Mouse (Mus musculus): ENCODE results near the gene Tbc1d8.

Gene Tbc1d8

GRCm38 (mm10) chr1:39394650-39395049 lies 83.9 kb downstream of the Tbc1d8 start:
- DNase-seq (ENCODE audit: low read depth, low spot score): no peak

- no peak for DNase-seq (ENCODE audit: low read depth, low spot score)
Measured at GRCm38 (mm10) chr1:39394096-39394495, 84.5 kb downstream of the Tbc1d8 start.

- no peak for DNase-seq (ENCODE audit: low read depth, low spot score)
Measured at GRCm38 (mm10) chr1:39393217-39393867, 85.2 kb downstream of the Tbc1d8 start.

- peak; percentile 46 for DNase-seq (ENCODE audit: low read depth, low spot score)
Measured at GRCm38 (mm10) chr1:39392189-39392588, 86.4 kb downstream of the Tbc1d8 start.

- no peak for DNase-seq (ENCODE audit: low read depth, low spot score)
Measured at GRCm38 (mm10) chr1:39391652-39392051, 86.9 kb downstream of the Tbc1d8 start.

- no peak for DNase-seq (ENCODE audit: low read depth, low spot score)
Measured at GRCm38 (mm10) chr1:39389338-39389737, 89.2 kb downstream of the Tbc1d8 start.

GRCm38 (mm10) chr1:39388163-39388562 lies 90.4 kb downstream of the Tbc1d8 start:
- DNase-seq (ENCODE audit: low read depth, low spot score): no peak

GRCm38 (mm10) chr1:39387497-39387896 lies 91.1 kb downstream of the Tbc1d8 start:
- DNase-seq (ENCODE audit: low read depth, low spot score): no peak

- no peak for DNase-seq (ENCODE audit: low read depth, low spot score)
Measured at GRCm38 (mm10) chr1:39386456-39386855, 92.1 kb downstream of the Tbc1d8 start.

GRCm38 (mm10) chr1:39384914-39385313 lies 93.6 kb downstream of the Tbc1d8 start:
- no peak for DNase-seq (ENCODE audit: low read depth, low spot score)

GRCm38 (mm10) chr1:39381017-39381416 lies 97.5 kb downstream of the Tbc1d8 start:
- DNase-seq (ENCODE audit: low read depth, low spot score): no peak

GRCm38 (mm10) chr1:39379021-39379420 lies 99.5 kb downstream of the Tbc1d8 start:
- DNase-seq (ENCODE audit: low read depth, low spot score): no peak

- DNase-seq (ENCODE audit: low read depth, low spot score): no peak
Measured at GRCm38 (mm10) chr1:39378540-39378939, 100.0 kb downstream of the Tbc1d8 start.

GRCm38 (mm10) chr1:39376726-39377240 lies 101.8 kb downstream of the Tbc1d8 start:
- DNase-seq (ENCODE audit: low read depth, low spot score): no peak

- DNase-seq (ENCODE audit: low read depth, low spot score): no peak
Measured at GRCm38 (mm10) chr1:39376121-39376520, 102.4 kb downstream of the Tbc1d8 start.

GRCm38 (mm10) chr1:39374231-39374809 lies 104.2 kb downstream of the Tbc1d8 start:
- DNase-seq (ENCODE audit: low read depth, low spot score): no peak

GRCm38 (mm10) chr1:39373378-39373777 lies 105.2 kb downstream of the Tbc1d8 start:
- DNase-seq (ENCODE audit: low read depth, low spot score): no peak

- no peak for DNase-seq (ENCODE audit: low read depth, low spot score)
Measured at GRCm38 (mm10) chr1:39372220-39372843, 106.2 kb downstream of the Tbc1d8 start.

- DNase-seq (ENCODE audit: low read depth, low spot score): no peak
Measured at GRCm38 (mm10) chr1:39370431-39370830, 108.1 kb downstream of the Tbc1d8 start.

- no peak for DNase-seq (ENCODE audit: low read depth, low spot score)
Measured at GRCm38 (mm10) chr1:39368267-39368841, 110.2 kb downstream of the Tbc1d8 start.

- peak; percentile 92 for DNase-seq (ENCODE audit: low read depth, low spot score)
Measured at GRCm38 (mm10) chr1:39367601-39368266, 110.8 kb downstream of the Tbc1d8 start, which contains the start of gene Rpl31. Gene Rpl31 (plus strand): TSS chr1:39367842.

- DNase-seq (ENCODE audit: low read depth, low spot score): no peak
Measured at GRCm38 (mm10) chr1:39367045-39367444, 111.5 kb downstream of the Tbc1d8 start.

Measured in retina, postnatal 7 days (tissue).